Mouse (Mus musculus): ENCODE measurements around the gene Hmcn1. TPM values are rescaled to one million over a fixed set of nuclear protein-coding genes. Genes with fewer than 3 reads are reported as not detected.

Gene Hmcn1
- polyA plus RNA-seq, 1 experiment from 2014 or later = 25.5 TPM

DNA sequence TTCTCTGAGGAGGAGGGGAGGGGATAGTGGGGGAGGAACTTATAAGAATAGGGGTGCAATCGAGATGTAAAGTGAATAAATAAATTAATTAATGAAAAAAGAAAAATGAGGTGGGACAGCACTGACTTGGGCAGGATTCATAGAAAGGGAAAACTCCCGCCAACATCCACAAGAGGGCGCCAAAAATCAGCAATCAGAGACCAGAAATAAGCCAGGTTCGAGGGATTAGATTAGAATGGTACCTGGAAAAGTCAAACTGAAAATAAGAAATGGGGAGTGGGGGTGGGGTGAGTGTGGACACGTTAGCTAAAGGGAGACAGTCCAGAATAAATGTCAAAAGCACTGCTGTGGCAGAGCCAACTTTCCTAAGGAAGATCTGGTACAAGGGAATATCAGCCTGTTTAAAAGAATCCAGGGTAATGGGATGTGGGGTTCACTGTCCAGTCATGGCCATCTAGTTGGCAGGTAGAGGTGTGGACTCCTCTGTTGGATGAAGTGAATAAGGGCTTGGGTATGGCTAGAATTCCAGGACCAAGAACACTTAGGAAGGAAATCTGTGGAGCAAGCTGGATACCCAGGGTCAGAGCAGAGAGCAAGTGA, 41.9 kb upstream of the Hmcn1 start:
- no peak overlapping the region for H3K4me3 ChIP-seq (ENCODE audit: low read depth, low read length)
- H3K4me1 ChIP-seq (ENCODE audit: control insufficient read depth, insufficient read depth, low read length) = no peaks in the 10 kb centered on the region
- H3K27me3 ChIP-seq (ENCODE audit: control insufficient read depth, insufficient read depth, low read length) = no peaks in the 10 kb centered on the region
- WGBS = 2% methylated on average over 5 of the region's 5 CpGs
- DNase-seq (ENCODE audit: low spot score) = peak; percentile 80
- no peaks in the 10 kb centered on the region for H3K9me3 ChIP-seq (replicated peaks; ENCODE audit: control insufficient read depth, low read length)
- H3K4me2 ChIP-seq (ENCODE audit: low read depth, low read length) = no peak overlapping the region
- no peak overlapping the region for H3K9ac ChIP-seq (replicated peaks; ENCODE audit: low read length)
- H3K27ac ChIP-seq (replicated peaks; ENCODE audit: low read depth, low read length) = no peak overlapping the region
- ATAC-seq (replicated peaks; ENCODE audit: insufficient number of reproducible peaks, low FRiP score, low TSS enrichment, low read depth) = no peak
- no peaks in the 10 kb centered on the region for H3K36me3 ChIP-seq (replicated peaks; ENCODE audit: control insufficient read depth, insufficient read depth, low read depth, low read length)

DNA sequence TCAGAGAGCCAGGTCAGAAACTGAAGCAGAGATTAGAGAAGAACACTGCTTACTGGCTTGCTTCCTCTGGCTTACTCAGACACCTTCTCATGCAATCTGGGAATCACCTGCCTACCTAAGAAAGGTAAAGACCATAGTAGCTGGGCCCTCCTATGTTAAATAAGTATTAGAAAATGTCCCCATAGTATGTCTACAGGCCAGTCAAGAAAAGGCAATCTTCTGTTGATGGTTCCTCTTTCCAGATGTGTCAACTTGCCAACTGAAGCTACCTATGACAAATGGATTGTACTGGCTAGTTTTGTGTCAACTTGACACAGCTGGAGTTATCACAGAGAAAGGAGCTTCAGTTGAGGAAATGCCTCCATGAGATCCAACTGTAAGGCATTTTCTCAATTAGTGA, 40.1 kb upstream of the Hmcn1 start:
- no peak overlapping the region for H3K4me3 ChIP-seq (ENCODE audit: low read depth, low read length)
- DNase-seq (ENCODE audit: low spot score) = no peak
- no peak for ATAC-seq (replicated peaks; ENCODE audit: insufficient number of reproducible peaks, low FRiP score, low TSS enrichment, low read depth)

DNA sequence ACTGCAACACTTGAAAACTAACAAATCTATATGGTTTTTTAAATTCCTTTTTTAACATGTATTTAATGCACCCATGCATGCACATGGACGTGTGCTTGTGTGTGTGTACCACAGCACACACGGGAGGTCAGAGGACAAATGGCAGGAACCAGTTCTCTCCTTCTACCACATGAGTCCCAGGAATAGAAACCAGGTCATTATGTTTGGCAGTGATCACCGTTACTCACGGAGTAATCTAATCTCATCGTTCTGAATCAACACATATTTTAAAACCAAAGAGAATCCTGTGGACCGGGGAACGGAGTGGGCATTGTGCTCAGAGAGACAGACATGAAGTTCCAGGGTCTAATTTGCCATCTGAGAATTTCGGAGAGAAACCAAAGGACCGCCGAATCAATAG, 38.3 kb upstream of the Hmcn1 start:
- no peak overlapping the region for H3K4me3 ChIP-seq (ENCODE audit: low read depth, low read length)
- H3K27ac ChIP-seq (replicated peaks; ENCODE audit: low read depth, low read length) = no peak overlapping the region
- no peak for DNase-seq (ENCODE audit: low spot score)
- H3K4me1 ChIP-seq (ENCODE audit: control insufficient read depth, insufficient read depth, low read length) = no peaks in the 10 kb centered on the region
- 75% methylated on average over 10 of the region's 10 CpGs for WGBS
- no peak for ATAC-seq (replicated peaks; ENCODE audit: insufficient number of reproducible peaks, low FRiP score, low TSS enrichment, low read depth)
- H3K27me3 ChIP-seq (ENCODE audit: control insufficient read depth, insufficient read depth, low read length) = no peaks in the 10 kb centered on the region
- H3K9me3 ChIP-seq (replicated peaks; ENCODE audit: control insufficient read depth, low read length) = no peaks in the 10 kb centered on the region
- no peak overlapping the region for H3K9ac ChIP-seq (replicated peaks; ENCODE audit: low read length)
- no peaks in the 10 kb centered on the region for H3K36me3 ChIP-seq (replicated peaks; ENCODE audit: control insufficient read depth, insufficient read depth, low read depth, low read length)
- no peak overlapping the region for H3K4me2 ChIP-seq (ENCODE audit: low read depth, low read length)

More for the DNA sequence above, 40.1 kb upstream of the Hmcn1 start:
- H3K36me3 ChIP-seq (replicated peaks; ENCODE audit: control insufficient read depth, insufficient read depth, low read depth, low read length) = no peaks in the 10 kb centered on the region
- H3K9me3 ChIP-seq (replicated peaks; ENCODE audit: control insufficient read depth, low read length) = no peaks in the 10 kb centered on the region
- no peak overlapping the region for H3K9ac ChIP-seq (replicated peaks; ENCODE audit: low read length)
- H3K4me2 ChIP-seq (ENCODE audit: low read depth, low read length) = no peak overlapping the region
- H3K27me3 ChIP-seq (ENCODE audit: control insufficient read depth, insufficient read depth, low read length) = no peaks in the 10 kb centered on the region
- no peak overlapping the region for H3K27ac ChIP-seq (replicated peaks; ENCODE audit: low read depth, low read length)
- H3K4me1 ChIP-seq (ENCODE audit: control insufficient read depth, insufficient read depth, low read length) = no peaks in the 10 kb centered on the region

DNA sequence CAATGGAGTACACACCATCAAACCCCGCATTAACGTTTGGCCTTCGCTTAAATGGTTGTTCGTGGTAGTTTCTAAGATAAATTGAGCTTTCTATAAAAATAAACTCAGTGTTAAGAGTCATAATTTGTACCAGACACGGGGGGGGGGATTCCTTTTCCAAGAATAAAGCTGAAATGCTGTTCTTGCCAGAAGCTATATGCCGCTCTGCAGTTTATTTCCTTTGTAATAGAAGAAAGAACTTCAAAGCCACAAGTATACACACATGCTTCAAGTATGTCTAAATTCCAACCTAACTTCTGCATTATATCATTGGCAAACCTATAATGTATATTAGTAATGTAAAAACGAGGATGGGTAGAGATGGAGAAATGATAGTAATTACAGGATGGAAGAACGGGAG, 37.9 kb upstream of the Hmcn1 start:
- H3K9me3 ChIP-seq (replicated peaks; ENCODE audit: control insufficient read depth, low read length) = no peaks in the 10 kb centered on the region
- no peaks in the 10 kb centered on the region for H3K27me3 ChIP-seq (ENCODE audit: control insufficient read depth, insufficient read depth, low read length)
- DNase-seq (ENCODE audit: low spot score) (peak; percentile 50), ATAC-seq (replicated peaks; ENCODE audit: insufficient number of reproducible peaks, low FRiP score, low TSS enrichment, low read depth) (no peak)
- no peak overlapping the region for H3K27ac ChIP-seq (replicated peaks; ENCODE audit: low read depth, low read length)
- no peak overlapping the region for H3K4me3 ChIP-seq (ENCODE audit: low read depth, low read length)
- H3K4me2 ChIP-seq (ENCODE audit: low read depth, low read length) = no peak overlapping the region
- no peak overlapping the region for H3K9ac ChIP-seq (replicated peaks; ENCODE audit: low read length)
- 56% methylated on average over 8 of the region's 8 CpGs for WGBS
- no peaks in the 10 kb centered on the region for H3K4me1 ChIP-seq (ENCODE audit: control insufficient read depth, insufficient read depth, low read length)
- no peaks in the 10 kb centered on the region for H3K36me3 ChIP-seq (replicated peaks; ENCODE audit: control insufficient read depth, insufficient read depth, low read depth, low read length)

DNA sequence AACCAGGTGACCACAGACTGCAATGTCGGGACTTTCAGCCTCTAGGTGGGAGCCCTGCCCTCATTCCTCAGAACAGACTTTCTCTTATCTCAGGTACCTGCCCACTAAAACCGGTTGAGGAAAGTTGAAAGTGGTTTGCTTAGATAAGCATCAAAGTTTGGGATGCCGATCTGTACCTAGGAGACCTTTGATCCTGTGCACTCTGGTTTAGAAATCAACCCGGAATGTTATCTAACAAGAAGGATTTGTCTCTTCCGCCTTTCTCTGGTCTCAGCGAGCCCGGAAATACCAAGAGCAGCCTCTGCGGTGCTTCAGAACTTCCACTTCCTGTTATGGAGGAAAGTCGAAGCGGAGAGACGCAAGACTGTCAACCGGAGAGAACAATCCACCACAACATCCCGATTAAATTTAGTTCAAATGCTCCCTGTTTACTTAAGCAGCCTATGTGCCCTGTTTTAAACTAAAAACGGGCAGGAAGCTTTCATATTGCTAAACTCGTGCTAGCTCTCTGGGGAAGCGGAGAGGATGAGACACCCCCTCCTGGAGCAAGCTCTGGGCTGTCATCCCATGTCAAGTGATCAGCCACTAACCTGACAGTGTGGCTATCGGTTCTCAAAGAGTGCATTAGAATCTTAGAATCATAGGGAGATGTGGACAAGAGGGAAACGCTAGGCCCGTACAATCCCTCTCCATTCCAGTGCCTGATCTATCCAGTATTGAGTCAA, 32.0 kb upstream of the Hmcn1 start:
- 80% methylated on average over 19 of the region's 19 CpGs for WGBS
- ATAC-seq (replicated peaks; ENCODE audit: insufficient number of reproducible peaks, low FRiP score, low TSS enrichment, low read depth) (no peak), DNase-seq (ENCODE audit: low spot score) (no peak)
- Histone ChIP-seq H3K4me2 (ENCODE audit: low read depth, low read length) (no peak overlapping the region), H3K36me3 (replicated peaks; ENCODE audit: control insufficient read depth, insufficient read depth, low read depth, low read length) (no peaks in the 10 kb centered on the region), H3K9me3 (replicated peaks; ENCODE audit: control insufficient read depth, low read length) (no peaks in the 10 kb centered on the region), H3K27me3 (ENCODE audit: control insufficient read depth, insufficient read depth, low read length) (no peaks in the 10 kb centered on the region), H3K4me1 (ENCODE audit: control insufficient read depth, insufficient read depth, low read length) (no peaks in the 10 kb centered on the region), H3K4me3 (ENCODE audit: low read depth, low read length) (no peak overlapping the region), H3K9ac (replicated peaks; ENCODE audit: low read length) (no peak overlapping the region), H3K27ac (replicated peaks; ENCODE audit: low read depth, low read length) (no peak overlapping the region)

DNA sequence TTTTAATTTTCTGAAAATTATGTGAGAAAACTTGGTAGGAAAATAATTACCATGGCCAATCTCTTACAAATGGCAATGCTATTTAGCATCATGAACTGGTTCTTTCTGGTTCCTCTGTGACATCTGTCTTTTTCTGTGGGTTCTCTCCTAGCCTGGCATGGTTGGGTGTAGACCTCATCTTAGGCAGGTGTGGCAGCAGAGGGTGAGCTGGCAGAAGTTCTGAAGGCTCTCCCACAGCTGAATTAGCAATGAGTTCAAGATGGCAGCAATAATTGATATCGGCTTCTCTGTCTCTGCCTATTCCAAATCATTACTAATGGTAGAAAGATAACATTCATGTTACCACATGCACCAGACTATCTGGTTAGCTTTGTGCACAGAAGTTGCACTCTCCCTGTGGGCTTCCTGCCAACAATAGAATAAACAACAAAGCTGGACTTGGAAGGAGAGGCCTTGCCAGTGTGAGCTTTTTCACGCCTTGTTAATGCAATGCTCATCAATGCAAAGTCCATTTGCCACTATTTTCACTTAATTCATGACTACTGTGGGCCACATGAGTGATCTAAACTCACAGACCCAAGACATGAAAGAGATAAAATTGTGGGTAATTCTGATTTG, 26.1 kb upstream of the Hmcn1 start:
- Histone ChIP-seq H3K27ac (replicated peaks; ENCODE audit: low read depth, low read length) (no peak overlapping the region), H3K4me2 (ENCODE audit: low read depth, low read length) (no peak overlapping the region), H3K4me3 (ENCODE audit: low read depth, low read length) (no peak overlapping the region), H3K9ac (replicated peaks; ENCODE audit: low read length) (no peak overlapping the region), H3K9me3 (replicated peaks; ENCODE audit: control insufficient read depth, low read length) (no peaks in the 10 kb centered on the region), H3K4me1 (ENCODE audit: control insufficient read depth, insufficient read depth, low read length) (no peaks in the 10 kb centered on the region), H3K27me3 (ENCODE audit: control insufficient read depth, insufficient read depth, low read length) (no peaks in the 10 kb centered on the region), H3K36me3 (replicated peaks; ENCODE audit: control insufficient read depth, insufficient read depth, low read depth, low read length) (no peaks in the 10 kb centered on the region)
- ATAC-seq (replicated peaks; ENCODE audit: insufficient number of reproducible peaks, low FRiP score, low TSS enrichment, low read depth) (no peak), DNase-seq (ENCODE audit: low spot score) (no peak)
- 84% methylated on average over 2 of the region's 2 CpGs for WGBS

DNA sequence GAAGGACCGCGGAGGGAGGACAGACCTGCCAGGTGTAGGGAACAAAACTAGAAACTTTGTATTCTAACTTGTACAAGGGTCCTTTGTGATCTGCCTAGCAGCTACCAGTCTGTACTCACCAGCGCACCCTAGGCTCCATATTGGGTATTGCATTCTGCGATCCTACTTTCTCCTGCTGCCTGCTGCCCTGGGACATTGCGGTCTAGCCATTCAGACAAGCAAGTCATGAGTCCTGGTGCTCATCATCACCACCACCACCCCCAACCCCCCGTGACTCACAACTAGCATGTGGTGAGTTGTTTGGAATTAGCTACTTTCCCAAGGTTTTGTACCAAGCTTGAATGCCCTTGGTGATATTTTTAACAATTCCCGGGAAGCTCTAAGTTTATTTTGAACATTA, 17.8 kb upstream of the Hmcn1 start:
- DNase-seq (ENCODE audit: low spot score) (peak; percentile 85), ATAC-seq (replicated peaks; ENCODE audit: insufficient number of reproducible peaks, low FRiP score, low TSS enrichment, low read depth) (peak; percentile 25; the same call in 1 of the 2 replicates)
- Histone ChIP-seq H3K36me3 (replicated peaks; ENCODE audit: control insufficient read depth, insufficient read depth, low read depth, low read length) (no peaks in the 10 kb centered on the region), H3K4me3 (ENCODE audit: low read depth, low read length) (no peak overlapping the region), H3K4me2 (ENCODE audit: low read depth, low read length) (no peak overlapping the region), H3K27ac (replicated peaks; ENCODE audit: low read depth, low read length) (no peak overlapping the region), H3K9ac (replicated peaks; ENCODE audit: low read length) (no peak overlapping the region), H3K4me1 (ENCODE audit: control insufficient read depth, insufficient read depth, low read length) (peaks cover 3% of the 10 kb centered on the region; the same call in 1 of the 2 replicates), H3K27me3 (ENCODE audit: control insufficient read depth, insufficient read depth, low read length) (no peaks in the 10 kb centered on the region), H3K9me3 (replicated peaks; ENCODE audit: control insufficient read depth, low read length) (no peaks in the 10 kb centered on the region)
- 28% methylated on average over 7 of the region's 7 CpGs for WGBS

DNA sequence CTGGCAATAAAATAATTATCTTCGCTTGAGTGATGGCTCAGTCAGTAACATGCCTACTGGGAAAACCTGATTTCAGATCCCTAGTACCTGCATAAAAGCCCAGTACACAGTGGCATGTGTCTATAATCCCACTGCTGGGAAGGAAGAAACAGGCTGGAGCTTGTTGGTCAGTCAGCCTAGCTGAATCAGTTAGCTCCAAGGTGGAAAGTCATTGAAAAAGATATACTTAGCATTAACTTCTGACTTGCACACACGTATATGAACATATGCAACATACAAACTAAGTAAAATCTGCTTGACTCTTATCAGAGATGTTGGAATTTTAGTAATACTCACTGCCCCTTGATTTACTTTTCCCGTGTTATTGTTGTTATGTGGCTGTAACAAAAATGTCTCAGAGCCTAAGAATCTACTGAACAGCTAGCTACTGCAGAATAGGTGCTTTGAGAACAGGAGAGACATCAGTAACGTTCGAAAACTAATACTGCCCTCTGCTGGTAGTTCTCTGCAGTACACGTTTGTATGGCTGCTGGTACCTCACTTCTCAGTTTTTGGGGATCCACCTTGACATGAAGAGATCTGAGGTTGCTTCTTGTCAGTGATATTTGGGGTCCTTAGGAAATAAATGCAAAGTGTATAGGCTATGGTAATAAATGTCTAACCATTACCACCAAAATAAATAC, 16.0 kb upstream of the Hmcn1 start:
- H3K27me3 ChIP-seq (ENCODE audit: control insufficient read depth, insufficient read depth, low read length) = no peaks in the 10 kb centered on the region
- peaks cover 3% of the 10 kb centered on the region; the same call in 1 of the 2 replicates for H3K4me1 ChIP-seq (ENCODE audit: control insufficient read depth, insufficient read depth, low read length)
- H3K9me3 ChIP-seq (replicated peaks; ENCODE audit: control insufficient read depth, low read length) = no peaks in the 10 kb centered on the region
- no peak overlapping the region for H3K4me3 ChIP-seq (ENCODE audit: low read depth, low read length)
- H3K4me2 ChIP-seq (ENCODE audit: low read depth, low read length) = no peak overlapping the region
- ATAC-seq (replicated peaks; ENCODE audit: insufficient number of reproducible peaks, low FRiP score, low TSS enrichment, low read depth) (no peak), DNase-seq (ENCODE audit: low spot score) (peak; percentile 91)
- WGBS = 28% methylated on average over 6 of the region's 6 CpGs
- H3K27ac ChIP-seq (replicated peaks; ENCODE audit: low read depth, low read length) = no peak overlapping the region
- H3K36me3 ChIP-seq (replicated peaks; ENCODE audit: control insufficient read depth, insufficient read depth, low read depth, low read length) = no peaks in the 10 kb centered on the region
- H3K9ac ChIP-seq (replicated peaks; ENCODE audit: low read length) = no peak overlapping the region

Data from embryonic facial prominence, embryonic 11.5 days (tissue).